Mouse (Mus musculus) neural tube, embryonic 11.5 days (tissue): Measurements from ENCODE around the gene Hist1h2af. TPM values are rescaled to one million over a fixed set of nuclear protein-coding genes. Genes with fewer than 3 reads are reported as not detected.

Source experiments
- ATAC-seq: fragments of 200-750 bp; cut with Nextera tagmentation; 2 replicates; pipeline ENCODE4 v1.8.0; 2017; ENCODE audit warnings: moderate number of reproducible peaks, mild to moderate bottlenecking, moderate TSS enrichment, moderate library complexity; ENCODE audit not compliant: insufficient read depth, low FRiP score, low TSS enrichment
- DNase-seq: peaks from one replicate; pipeline ENCODE4 v3.0.0-alpha.2; 2015; ENCODE audit warnings: low spot score
- H3K27ac ChIP-seq: fragments of 300-500 bp; sonication (generic); 2 replicates; pipeline ENCODE4 v1.5.1; 2014; ENCODE audit warnings: low read depth, mild to moderate bottlenecking, low read length
- H3K27me3 ChIP-seq: fragments of 300-500 bp; sonication (generic); 2 replicates; pipeline ENCODE4 v1.6.1; 2014; ENCODE audit warnings: mild to moderate bottlenecking, low read length, mixed read lengths; ENCODE audit not compliant: control insufficient read depth, insufficient read depth
- H3K36me3 ChIP-seq: fragments of 300-500 bp; sonication (generic); 2 replicates; pipeline ENCODE4 v1.6.1; 2014; ENCODE audit warnings: mild to moderate bottlenecking, low read length, moderate library complexity, mixed read lengths; ENCODE audit not compliant: control insufficient read depth, insufficient read depth
- H3K4me1 ChIP-seq: fragments of 300-500 bp; sonication (generic); 2 replicates; pipeline ENCODE4 v1.6.1; 2014; ENCODE audit warnings: low read length, mixed read lengths; ENCODE audit not compliant: control insufficient read depth, insufficient read depth
- H3K4me2 ChIP-seq: fragments of 300-500 bp; sonication (generic); 2 replicates; pipeline ENCODE4 v1.6.1; 2014; ENCODE audit warnings: low read depth, mild to moderate bottlenecking, moderate library complexity
- H3K4me3 ChIP-seq: fragments of 300-500 bp; sonication (generic); 2 replicates; pipeline ENCODE4 v1.5.1; 2014; ENCODE audit warnings: low read depth, low read length
- H3K9ac ChIP-seq: fragments of 300-500 bp; sonication (generic); 2 replicates; pipeline ENCODE4 v1.6.1; 2014; ENCODE audit warnings: mild to moderate bottlenecking, low read length
- H3K9me3 ChIP-seq: fragments of 300-500 bp; sonication (generic); 2 replicates; pipeline ENCODE4 v1.6.1; 2016; ENCODE audit warnings: low read length; ENCODE audit not compliant: control insufficient read depth
- WGBS: fragments of 180-500 bp; shearing (Covaris S2); extraction: QIAGEN DNeasy Blood & Tissue Kit; methylation state at CpG from one replicate; pipeline ENCODE4 v1.1.7; 2014; 5-methylcytosine and 5-hydroxymethylcytosine counted together
- polyA plus RNA-seq: library from polyadenylated mRNA; unstranded; fragments of >200 nt; fragmentation: Nextera tagmentation; extraction: Ambion mirVana; gene quantifications from 2 replicates; pipeline ENCODE4 v1.2.1, GENCODE M21; 2014

Hist1h2af gene
- polyA plus RNA-seq, 1 experiment from 2014 or later = 2.1 TPM

GRCm38 (mm10) chr13:23518295-23518603 lies 15.5 kb upstream of the Hist1h2af start:
- Histone ChIP-seq H3K4me1 (no peaks in the 10 kb centered on the region), H3K4me3 (peak overlapping the region; percentile 45), H3K27me3 (no peaks in the 10 kb centered on the region), H3K36me3 (no peaks in the 10 kb centered on the region), H3K27ac (no peak overlapping the region), H3K4me2 (peak overlapping the region; percentile 84), H3K9me3 (no peaks in the 10 kb centered on the region), H3K9ac (no peak overlapping the region)
- 1% methylated on average over 6 of the region's 6 CpGs for WGBS
- no peak for DNase-seq
- ATAC-seq = no peak

GRCm38 (mm10) chr13:23518885-23519284 lies 14.8 kb upstream of the Hist1h2af start:
- H3K27me3 ChIP-seq = no peaks in the 10 kb centered on the region
- no peak overlapping the region for H3K9ac ChIP-seq
- under 1% methylated on average over 6 of the region's 6 CpGs for WGBS
- no peaks in the 10 kb centered on the region for H3K4me1 ChIP-seq
- H3K9me3 ChIP-seq = no peaks in the 10 kb centered on the region
- peak overlapping the region; percentile 45 for H3K4me3 ChIP-seq
- no peak overlapping the region for H3K27ac ChIP-seq
- DNase-seq (peak; percentile 80), ATAC-seq (peak; percentile 45; the same call in 1 of the 2 replicates)
- H3K36me3 ChIP-seq = no peaks in the 10 kb centered on the region
- peak overlapping the region; percentile 51 for H3K4me2 ChIP-seq

- H3K4me3 ChIP-seq = peak overlapping the region; percentile 45
- ATAC-seq = peak; percentile 54; the same call in 1 of the 2 replicates
- H3K9me3 ChIP-seq = no peaks in the 10 kb centered on the region
- DNase-seq = peak; percentile 80
- H3K4me2 ChIP-seq = peak overlapping the region; percentile 51
- H3K27me3 ChIP-seq = no peaks in the 10 kb centered on the region
- no peak overlapping the region for H3K9ac ChIP-seq
- H3K4me1 ChIP-seq = no peaks in the 10 kb centered on the region
- WGBS = 2% methylated on average over 10 of the region's 10 CpGs
- no peak overlapping the region for H3K27ac ChIP-seq
- no peaks in the 10 kb centered on the region for H3K36me3 ChIP-seq
These were observed 14.3 kb upstream of the Hist1h2af start for GRCm38 (mm10) chr13:23519416-23519815.

GRCm38 (mm10) chr13:23521703-23522102 lies 12.0 kb upstream of the Hist1h2af start:
- H3K4me3 ChIP-seq = no peak overlapping the region
- WGBS = under 1% methylated on average over 14 of the region's 14 CpGs
- H3K9me3 ChIP-seq = no peaks in the 10 kb centered on the region
- no peaks in the 10 kb centered on the region for H3K27me3 ChIP-seq
- H3K4me2 ChIP-seq = no peak overlapping the region
- H3K4me1 ChIP-seq = no peaks in the 10 kb centered on the region
- ATAC-seq = no peak
- DNase-seq = peak; percentile 80
- H3K36me3 ChIP-seq = no peaks in the 10 kb centered on the region
- H3K27ac ChIP-seq = no peak overlapping the region
- H3K9ac ChIP-seq = no peak overlapping the region

- no peaks in the 10 kb centered on the region for H3K27me3 ChIP-seq
- no peak for ATAC-seq
These were observed 9.7 kb upstream of the Hist1h2af start for GRCm38 (mm10) chr13:23523976-23524375.

GRCm38 (mm10) chr13:23524654-23525053 lies 9.1 kb upstream of the Hist1h2af start:
- no peak overlapping the region for H3K4me3 ChIP-seq
- H3K4me2 ChIP-seq = no peak overlapping the region
- H3K9ac ChIP-seq = no peak overlapping the region
- H3K27ac ChIP-seq = no peak overlapping the region
- no peaks in the 10 kb centered on the region for H3K9me3 ChIP-seq
- WGBS = 7% methylated on average over 5 of the region's 5 CpGs
- peaks cover 3% of the 10 kb centered on the region for H3K4me1 ChIP-seq
- no peaks in the 10 kb centered on the region for H3K27me3 ChIP-seq
- H3K36me3 ChIP-seq = no peaks in the 10 kb centered on the region
- DNase-seq = peak; percentile 81
- ATAC-seq = 0 out of 2 replicates have a peak, but pooled peaks have one; percentile 25

More at GRCm38 (mm10) chr13:23523976-23524375, 9.7 kb upstream of the Hist1h2af start:
- DNase-seq = no peak
- 52% methylated on average over 5 of the region's 5 CpGs for WGBS
- H3K4me3 ChIP-seq = no peak overlapping the region
- peaks cover 1% of the 10 kb centered on the region for H3K4me1 ChIP-seq
- no peak overlapping the region for H3K4me2 ChIP-seq
- H3K36me3 ChIP-seq = no peaks in the 10 kb centered on the region
- no peak overlapping the region for H3K9ac ChIP-seq
- H3K27ac ChIP-seq = no peak overlapping the region
- no peaks in the 10 kb centered on the region for H3K9me3 ChIP-seq

GRCm38 (mm10) chr13:23525901-23526300 lies 7.8 kb upstream of the Hist1h2af start:
- H3K4me1 ChIP-seq = peaks cover 3% of the 10 kb centered on the region
- H3K4me2 ChIP-seq = peak overlapping the region; percentile 32
- H3K9me3 ChIP-seq = no peaks in the 10 kb centered on the region
- H3K27me3 ChIP-seq = no peaks in the 10 kb centered on the region
- no peak for ATAC-seq
- WGBS = 1% methylated on average over 10 of the region's 10 CpGs
- H3K27ac ChIP-seq = no peak overlapping the region
- no peak overlapping the region for H3K9ac ChIP-seq
- DNase-seq = peak; percentile 57
- peak overlapping the region; percentile 39 for H3K4me3 ChIP-seq
- no peaks in the 10 kb centered on the region for H3K36me3 ChIP-seq

- H3K27ac ChIP-seq = 0 out of 2 replicates have a peak overlapping the region, but pooled peaks have one; percentile 14
- peak overlapping the region; percentile 39 for H3K4me3 ChIP-seq
- peak overlapping the region; percentile 50 for H3K4me2 ChIP-seq
- H3K36me3 ChIP-seq = no peaks in the 10 kb centered on the region
- H3K9ac ChIP-seq = peak overlapping the region; percentile 50
- under 1% methylated on average over 17 of the region's 17 CpGs for WGBS
- H3K4me1 ChIP-seq = peaks cover 3% of the 10 kb centered on the region
- DNase-seq (peak; percentile 93), ATAC-seq (peak; percentile 49; the same call in 1 of the 2 replicates)
- no peaks in the 10 kb centered on the region for H3K9me3 ChIP-seq
- H3K27me3 ChIP-seq = no peaks in the 10 kb centered on the region
These were observed 7.4 kb upstream of the Hist1h2af start for GRCm38 (mm10) chr13:23526312-23526711.

GRCm38 (mm10) chr13:23529005-23529404 lies 4.7 kb upstream of the Hist1h2af start:
- ATAC-seq = no peak
- no peaks in the 10 kb centered on the region for H3K27me3 ChIP-seq
- DNase-seq = no peak
- peak overlapping the region; percentile 73 for H3K4me2 ChIP-seq
- H3K27ac ChIP-seq = no peak overlapping the region
- peaks cover 7% of the 10 kb centered on the region for H3K4me1 ChIP-seq
- no peak overlapping the region for H3K4me3 ChIP-seq
- H3K9me3 ChIP-seq = no peaks in the 10 kb centered on the region
- WGBS = 56% methylated on average over 5 of the region's 5 CpGs
- H3K9ac ChIP-seq = peak overlapping the region; percentile 26
- no peaks in the 10 kb centered on the region for H3K36me3 ChIP-seq
